Mouse (Mus musculus) midbrain, embryonic 15.5 days (tissue): ENCODE measurements around the gene Abtb2. TPM values are rescaled to one million over a fixed set of nuclear protein-coding genes. Genes with fewer than 3 reads are reported as not detected.
A peak's percentile ranks its signal among the peaks of the same experiment; 100 is the strongest.

Source experiments
- ATAC-seq: fragments of 200-750 bp; cut with Nextera tagmentation; replicated peaks from 2 replicates; pipeline ENCODE4 v1.8.0; 2017; ENCODE audit warnings: moderate TSS enrichment
- H3K27ac ChIP-seq: fragments of 300-500 bp; sonication (generic); 2 replicates; pipeline ENCODE4 v1.5.1; 2015; ENCODE audit warnings: mild to moderate bottlenecking, inconsistent platforms
- H3K27me3 ChIP-seq: fragments of 300-500 bp; sonication (generic); replicated peaks from 2 replicates; pipeline ENCODE4 v1.6.1; 2015; ENCODE audit warnings: inconsistent platforms
- H3K36me3 ChIP-seq: fragments of 300-500 bp; sonication (generic); replicated peaks from 2 replicates; pipeline ENCODE4 v1.6.1; 2015; ENCODE audit warnings: inconsistent platforms
- H3K4me1 ChIP-seq: fragments of 300-500 bp; sonication (generic); 2 replicates; pipeline ENCODE4 v1.6.1; 2015; ENCODE audit warnings: inconsistent platforms
- H3K4me2 ChIP-seq: fragments of 300-500 bp; sonication (generic); 2 replicates; pipeline ENCODE4 v1.6.1; 2015; ENCODE audit warnings: inconsistent platforms, mild to moderate bottlenecking, moderate library complexity
- H3K4me3 ChIP-seq: fragments of 300-500 bp; sonication (generic); 2 replicates; pipeline ENCODE4 v1.5.1; 2015; ENCODE audit warnings: mild to moderate bottlenecking, inconsistent platforms
- H3K9ac ChIP-seq: fragments of 300-500 bp; sonication (generic); 2 replicates; pipeline ENCODE4 v1.6.1; 2015; ENCODE audit warnings: mild to moderate bottlenecking, inconsistent platforms
- H3K9me3 ChIP-seq: fragments of 300-500 bp; sonication (generic); 2 replicates; pipeline ENCODE4 v1.6.1; 2016; ENCODE audit warnings: inconsistent platforms
- WGBS: fragments of 180-500 bp; shearing (Covaris S2); methylation state at CpG from one replicate; pipeline ENCODE4 v1.1.7; 2015; ENCODE audit warnings: mixed read lengths; 5-methylcytosine and 5-hydroxymethylcytosine counted together
- polyA plus RNA-seq: library from polyadenylated mRNA; unstranded; fragments of >200 nt; fragmentation: Nextera tagmentation; extraction: Ambion mirVana; gene quantifications from 2 replicates; pipeline ENCODE4 v1.2.1, GENCODE M21; 2015

Gene Abtb2
- polyA plus RNA-seq, 1 experiment from 2014 or later, result 10.3 TPM

DNA sequence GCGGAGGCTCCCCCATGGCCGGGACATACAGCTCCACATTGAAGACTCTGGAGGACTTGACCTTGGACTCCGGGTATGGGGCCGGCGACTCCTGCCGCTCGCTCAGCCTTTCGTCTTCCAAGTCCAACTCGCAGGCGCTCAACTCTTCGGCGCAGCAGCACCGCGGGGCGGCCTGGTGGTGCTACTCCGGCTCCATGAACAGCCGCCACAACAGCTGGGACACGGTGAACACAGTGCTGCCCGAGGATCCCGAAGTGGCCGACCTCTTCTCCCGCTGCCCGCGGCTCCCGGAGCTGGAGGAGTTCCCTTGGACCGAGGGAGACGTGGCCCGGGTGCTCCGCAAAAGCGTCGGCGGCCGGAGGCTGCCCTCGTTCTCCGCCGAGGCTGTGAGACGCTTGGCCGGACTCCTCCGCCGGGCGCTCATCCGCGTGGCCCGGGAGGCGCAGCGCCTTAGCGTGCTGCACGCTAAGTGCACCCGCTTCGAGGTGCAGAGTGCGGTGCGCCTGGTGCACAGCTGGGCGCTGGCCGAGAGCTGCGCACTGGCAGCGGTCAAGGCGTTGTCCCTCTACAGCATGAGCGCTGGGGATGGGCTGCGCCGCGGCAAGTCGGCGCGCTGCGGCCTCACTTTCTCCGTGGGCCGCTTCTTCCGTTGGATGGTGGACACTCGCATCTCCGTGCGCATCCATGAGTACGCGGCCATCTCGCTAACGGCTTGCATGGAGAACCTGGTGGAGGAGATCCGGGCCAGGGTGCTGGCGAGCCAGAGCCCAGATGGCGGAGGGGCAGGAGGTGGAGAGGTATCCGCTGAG is 807 bp downstream of the Abtb2 start:
- Histone ChIP-seq H3K4me3 (peak overlapping the region; percentile 57), H3K4me1 (peaks cover 45% of the 10 kb centered on the region), H3K9me3 (no peaks in the 10 kb centered on the region), H3K36me3 (no peaks in the 10 kb centered on the region), H3K27me3 (peaks cover 2% of the 10 kb centered on the region; the same call in 1 of the 2 replicates), H3K27ac (peak overlapping the region; percentile 69), H3K4me2 (peak overlapping the region; percentile 97), H3K9ac (peak overlapping the region; percentile 49)
- peak; percentile 48 for ATAC-seq
- under 1% methylated on average over 79 of the region's 79 CpGs for WGBS

DNA sequence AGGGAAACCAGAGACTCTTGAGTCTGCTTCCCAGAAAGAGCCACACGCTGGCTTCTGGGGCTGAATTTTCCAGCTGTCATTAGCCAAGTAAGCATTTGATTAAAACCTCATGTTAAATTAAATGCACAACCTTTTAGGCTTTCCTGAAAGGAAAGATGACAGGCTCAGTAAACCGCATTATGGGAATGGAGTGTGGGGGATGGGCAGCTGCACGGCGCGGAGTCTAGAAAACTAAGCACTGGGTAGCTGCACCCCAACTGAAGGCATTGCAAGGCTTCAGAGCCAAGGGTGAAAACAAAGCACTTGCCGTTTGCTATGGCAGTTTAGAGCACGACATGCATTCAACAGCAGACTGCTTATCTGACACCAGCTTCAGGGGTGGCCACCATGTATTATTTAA is 2.1 kb downstream of the Abtb2 start:
- 11% methylated on average over 7 of the region's 7 CpGs for WGBS
- Histone ChIP-seq H3K4me2 (peak overlapping the region; percentile 97), H3K36me3 (no peaks in the 10 kb centered on the region), H3K27me3 (no peaks in the 10 kb centered on the region), H3K4me1 (peaks cover 45% of the 10 kb centered on the region), H3K27ac (no peak overlapping the region), H3K9me3 (no peaks in the 10 kb centered on the region), H3K9ac (no peak overlapping the region), H3K4me3 (peak overlapping the region; percentile 57)
- ATAC-seq, result no peak

DNA sequence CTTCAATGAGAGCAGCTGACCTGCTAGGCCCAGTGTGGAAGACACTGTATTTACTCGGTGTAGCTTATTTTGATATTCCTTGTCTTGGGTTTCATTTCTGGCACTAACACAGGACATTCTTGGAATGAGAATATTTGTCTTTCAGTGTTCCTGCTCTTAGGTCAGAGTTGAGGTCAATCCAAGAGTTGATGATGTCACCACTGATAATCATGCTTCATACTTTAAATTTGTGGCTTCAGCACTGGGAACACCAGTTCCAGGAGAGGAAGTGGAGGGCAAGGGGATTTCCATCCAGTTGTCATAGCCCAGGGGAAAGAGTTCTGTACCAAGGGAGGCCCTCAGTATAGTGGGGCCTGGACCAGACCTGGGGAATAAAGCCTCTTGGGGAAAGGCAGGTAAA is 3.6 kb downstream of the Abtb2 start:
- no peak for ATAC-seq
- Histone ChIP-seq H3K4me2 (peak overlapping the region; percentile 97), H3K4me3 (no peak overlapping the region), H3K36me3 (no peaks in the 10 kb centered on the region), H3K27ac (no peak overlapping the region), H3K9me3 (no peaks in the 10 kb centered on the region), H3K9ac (no peak overlapping the region), H3K27me3 (no peaks in the 10 kb centered on the region), H3K4me1 (peaks cover 45% of the 10 kb centered on the region)
- 59% methylated on average over 1 of the region's 1 CpGs for WGBS

DNA sequence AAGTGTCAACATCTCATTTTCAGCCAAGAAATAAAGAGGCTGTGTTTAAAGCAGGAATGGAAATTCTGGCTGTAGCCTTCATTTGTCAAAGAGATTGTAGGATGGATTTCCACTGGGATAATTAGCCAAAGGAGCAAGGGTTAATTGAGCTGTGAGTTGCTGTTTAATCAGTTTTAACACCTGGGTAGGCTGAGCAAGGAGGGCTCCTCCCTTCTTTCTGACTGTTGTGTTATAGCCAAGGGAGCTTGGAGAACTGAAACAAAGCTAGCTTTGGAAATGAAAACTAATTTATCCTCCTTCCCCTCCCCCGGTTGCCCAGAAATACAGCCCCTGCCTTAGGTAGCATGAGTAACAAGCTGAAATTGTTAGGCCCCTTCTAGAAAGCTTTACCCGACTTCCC is 6.2 kb downstream of the Abtb2 start:
- no peak overlapping the region for H3K9ac ChIP-seq
- peaks cover 29% of the 10 kb centered on the region for H3K4me1 ChIP-seq
- H3K27me3 ChIP-seq, result no peaks in the 10 kb centered on the region
- no peak overlapping the region for H3K27ac ChIP-seq
- WGBS, result 79% methylated on average over 2 of the region's 2 CpGs
- no peak overlapping the region for H3K4me3 ChIP-seq
- no peaks in the 10 kb centered on the region for H3K36me3 ChIP-seq
- H3K4me2 ChIP-seq, result no peak overlapping the region
- ATAC-seq, result no peak
- H3K9me3 ChIP-seq, result no peaks in the 10 kb centered on the region

GRCm38 (mm10) chr2:103576371-103576770 is 10.3 kb downstream of the Abtb2 start:
- no peaks in the 10 kb centered on the region for H3K4me1 ChIP-seq

GRCm38 (mm10) chr2:103577752-103578662 is 11.9 kb downstream of the Abtb2 start:
- no peaks in the 10 kb centered on the region for H3K9me3 ChIP-seq
- no peak overlapping the region for H3K4me2 ChIP-seq
- ATAC-seq, result no peak
- H3K9ac ChIP-seq, result no peak overlapping the region
- no peaks in the 10 kb centered on the region for H3K36me3 ChIP-seq
- no peak overlapping the region for H3K27ac ChIP-seq
- WGBS, result 72% methylated on average over 7 of the region's 7 CpGs
- no peaks in the 10 kb centered on the region for H3K4me1 ChIP-seq
- H3K4me3 ChIP-seq, result no peak overlapping the region
- H3K27me3 ChIP-seq, result no peaks in the 10 kb centered on the region

More at GRCm38 (mm10) chr2:103576371-103576770, 10.3 kb downstream of the Abtb2 start:
- no peak overlapping the region for H3K9ac ChIP-seq
- no peak overlapping the region for H3K27ac ChIP-seq
- H3K9me3 ChIP-seq, result no peaks in the 10 kb centered on the region
- ATAC-seq, result no peak
- H3K36me3 ChIP-seq, result no peaks in the 10 kb centered on the region
- H3K27me3 ChIP-seq, result no peaks in the 10 kb centered on the region
- no peak overlapping the region for H3K4me2 ChIP-seq
- H3K4me3 ChIP-seq, result no peak overlapping the region
- WGBS, result 92% methylated on average over 3 of the region's 3 CpGs

DNA sequence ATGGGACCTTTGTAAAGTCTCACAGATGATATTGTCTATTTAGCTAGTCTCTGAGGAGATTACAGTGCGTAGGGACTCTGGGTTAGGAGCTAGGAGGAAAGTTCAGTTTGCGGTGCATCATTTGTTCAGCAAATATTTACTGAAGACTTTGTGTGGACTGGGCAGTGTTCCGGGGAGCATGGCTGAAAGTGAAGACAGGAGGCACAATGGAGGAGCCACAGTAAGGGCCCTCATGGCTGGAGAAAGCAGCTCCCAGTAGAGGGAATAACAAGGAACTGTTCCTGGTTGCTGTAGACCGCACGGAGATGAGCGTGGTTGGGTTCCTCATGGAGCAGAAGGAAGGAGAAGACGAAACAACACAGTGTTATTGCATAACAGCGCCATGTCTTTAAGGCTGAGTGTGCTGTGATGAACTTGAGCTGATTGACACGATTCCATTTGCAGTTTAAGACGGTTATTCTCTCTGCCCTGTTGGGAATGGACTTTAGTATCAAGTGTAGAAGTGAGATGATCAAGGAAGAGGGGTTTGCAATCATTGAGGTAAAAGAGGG is 12.6 kb downstream of the Abtb2 start:
- H3K9me3 ChIP-seq, result no peaks in the 10 kb centered on the region
- no peaks in the 10 kb centered on the region for H3K27me3 ChIP-seq
- H3K27ac ChIP-seq, result no peak overlapping the region
- H3K36me3 ChIP-seq, result no peaks in the 10 kb centered on the region
- no peaks in the 10 kb centered on the region for H3K4me1 ChIP-seq
- H3K9ac ChIP-seq, result no peak overlapping the region
- WGBS, result 95% methylated on average over 10 of the region's 10 CpGs
- ATAC-seq, result no peak
- no peak overlapping the region for H3K4me2 ChIP-seq
- H3K4me3 ChIP-seq, result no peak overlapping the region

GRCm38 (mm10) chr2:103580756-103581155 is 14.6 kb downstream of the Abtb2 start:
- Histone ChIP-seq H3K27ac (no peak overlapping the region), H3K9me3 (no peaks in the 10 kb centered on the region), H3K36me3 (no peaks in the 10 kb centered on the region), H3K4me1 (no peaks in the 10 kb centered on the region), H3K9ac (no peak overlapping the region), H3K27me3 (no peaks in the 10 kb centered on the region), H3K4me3 (no peak overlapping the region), H3K4me2 (no peak overlapping the region)
- WGBS, result 82% methylated on average over 8 of the region's 8 CpGs
- ATAC-seq, result no peak

DNA sequence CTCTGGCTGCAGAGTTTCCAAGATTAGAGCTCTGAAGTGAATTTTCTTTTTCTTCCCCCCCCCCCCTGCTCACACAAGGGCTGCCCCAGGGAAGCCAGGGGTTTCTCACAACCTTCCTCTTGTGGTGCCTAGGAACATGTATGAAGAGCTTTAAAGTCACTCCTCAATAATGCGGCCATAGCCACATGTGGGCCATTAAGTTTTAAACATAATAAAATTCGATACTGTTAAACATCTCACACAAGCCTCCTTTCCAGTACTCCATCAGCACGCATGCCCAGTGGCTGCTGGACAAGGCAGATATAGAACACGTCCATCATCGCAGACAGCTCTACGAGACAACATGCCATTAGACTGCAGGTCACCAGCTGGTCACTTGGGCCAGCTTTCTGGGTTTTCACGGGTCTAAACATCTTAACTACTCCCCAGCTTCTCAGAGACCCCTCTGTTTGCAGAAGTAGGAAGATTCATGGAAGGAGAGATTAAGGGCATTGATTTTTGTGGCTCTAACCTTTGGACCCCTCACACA is 15.3 kb downstream of the Abtb2 start:
- Histone ChIP-seq H3K4me3 (no peak overlapping the region), H3K27ac (no peak overlapping the region), H3K4me1 (no peaks in the 10 kb centered on the region), H3K36me3 (no peaks in the 10 kb centered on the region), H3K4me2 (no peak overlapping the region), H3K9ac (no peak overlapping the region), H3K9me3 (no peaks in the 10 kb centered on the region), H3K27me3 (no peaks in the 10 kb centered on the region)
- ATAC-seq, result no peak
- WGBS, result 85% methylated on average over 7 of the region's 7 CpGs

DNA sequence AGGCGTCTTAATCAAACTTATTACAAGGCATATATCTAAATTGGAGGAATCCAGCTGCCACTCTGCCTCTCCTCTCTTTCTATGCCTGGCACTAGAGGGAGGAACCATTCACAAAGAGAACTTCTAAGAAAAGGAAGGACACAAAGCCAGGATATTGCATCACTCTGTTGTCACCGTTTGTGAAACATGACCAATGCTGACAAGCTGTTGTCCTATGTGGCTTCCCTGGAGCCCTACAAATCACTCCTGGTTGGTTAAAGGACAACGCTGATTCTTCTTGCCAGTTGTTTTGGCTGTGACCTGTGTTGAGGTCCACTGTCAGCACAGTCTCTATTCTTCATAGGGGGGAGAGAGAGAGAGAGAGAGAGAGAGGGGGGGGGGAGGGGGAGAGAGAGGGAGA is 17.2 kb downstream of the Abtb2 start:
- Histone ChIP-seq H3K9me3 (no peaks in the 10 kb centered on the region), H3K4me1 (no peaks in the 10 kb centered on the region), H3K27ac (no peak overlapping the region), H3K36me3 (no peaks in the 10 kb centered on the region), H3K4me2 (no peak overlapping the region), H3K9ac (no peak overlapping the region), H3K27me3 (no peaks in the 10 kb centered on the region), H3K4me3 (no peak overlapping the region)
- 58% methylated on average over 3 of the region's 3 CpGs for WGBS
- ATAC-seq, result no peak

DNA sequence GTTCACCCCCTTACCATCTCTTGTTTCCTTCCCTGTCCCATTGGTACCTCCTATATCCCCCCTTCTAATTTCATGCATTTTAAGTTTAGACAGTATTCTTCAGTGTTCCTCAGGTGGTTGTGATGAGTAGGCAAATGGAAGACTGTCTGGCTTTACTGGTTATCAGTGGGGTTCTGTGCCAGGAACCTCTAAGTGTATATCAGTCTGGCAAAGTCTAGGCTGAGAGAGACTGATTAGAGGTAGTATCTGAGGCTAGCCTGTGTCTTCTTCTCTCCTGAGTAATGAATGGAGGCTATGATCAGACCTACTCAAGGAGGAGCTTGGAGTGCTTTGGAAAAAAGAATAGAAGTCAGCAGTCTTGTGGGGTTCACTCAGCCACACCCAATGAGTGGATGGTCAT is 18.0 kb downstream of the Abtb2 start:
- H3K27ac ChIP-seq, result no peak overlapping the region

GRCm38 (mm10) chr2:103586423-103586822 is 20.3 kb downstream of the Abtb2 start:
- Histone ChIP-seq H3K9me3 (no peaks in the 10 kb centered on the region), H3K27ac (no peak overlapping the region), H3K27me3 (no peaks in the 10 kb centered on the region), H3K4me1 (no peaks in the 10 kb centered on the region), H3K36me3 (no peaks in the 10 kb centered on the region), H3K4me2 (no peak overlapping the region), H3K4me3 (no peak overlapping the region), H3K9ac (no peak overlapping the region)
- ATAC-seq, result no peak
- WGBS, result 74% methylated on average over 3 of the region's 3 CpGs

More for the DNA sequence above, 18.0 kb downstream of the Abtb2 start:
- H3K36me3 ChIP-seq, result no peaks in the 10 kb centered on the region
- no peak overlapping the region for H3K9ac ChIP-seq
- H3K4me3 ChIP-seq, result no peak overlapping the region
- H3K9me3 ChIP-seq, result no peaks in the 10 kb centered on the region
- ATAC-seq, result no peak
- H3K4me1 ChIP-seq, result no peaks in the 10 kb centered on the region
- no peaks in the 10 kb centered on the region for H3K27me3 ChIP-seq
- H3K4me2 ChIP-seq, result no peak overlapping the region
